Mouse (Mus musculus): Measurements from ENCODE around the gene Abcg8.

Gene Abcg8

DNA sequence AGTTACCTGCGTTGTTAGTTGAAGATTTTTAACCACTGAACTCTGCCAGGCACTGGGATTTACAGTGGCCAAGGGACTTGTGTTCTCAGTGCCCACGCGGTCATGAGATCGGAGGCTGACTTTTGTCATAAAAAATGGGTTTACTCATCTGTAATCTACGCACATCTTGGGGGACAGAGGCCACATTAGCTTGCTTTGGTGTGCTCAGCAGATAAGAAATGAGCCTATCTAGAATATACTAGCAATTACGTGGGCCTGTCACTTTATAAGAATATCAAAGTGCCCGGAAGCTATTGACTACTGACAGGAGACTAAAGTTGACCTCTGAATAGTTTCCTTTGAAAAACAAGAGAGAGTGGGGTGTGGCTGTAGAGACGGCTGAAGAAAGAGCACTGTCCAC, 17.2 kb upstream of the Abcg8 start:
- in situ Hi-C loops (cut with MboI, MseI) = no loop called here

DNA sequence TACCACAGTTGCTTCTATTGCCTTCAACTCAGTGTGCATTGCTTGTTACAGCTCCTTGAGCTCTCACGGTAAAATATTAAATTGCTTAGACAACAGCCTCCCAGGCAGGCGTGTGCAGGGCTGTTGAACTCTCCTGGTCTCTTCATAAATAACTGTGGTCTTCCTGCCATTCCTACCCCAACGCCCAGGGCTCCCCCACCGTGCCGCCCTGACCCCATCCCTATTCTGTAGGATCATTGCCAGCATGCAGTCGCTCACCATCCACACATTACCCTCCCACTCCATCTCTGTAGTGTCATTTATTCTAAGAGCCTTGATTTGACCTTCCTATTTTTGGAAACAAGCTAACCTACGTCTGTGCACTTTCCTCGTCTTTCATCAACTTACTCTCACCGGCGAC, 11.0 kb upstream of the Abcg8 start:
- in situ Hi-C loops (cut with MboI, MseI) = no loop called here

DNA sequence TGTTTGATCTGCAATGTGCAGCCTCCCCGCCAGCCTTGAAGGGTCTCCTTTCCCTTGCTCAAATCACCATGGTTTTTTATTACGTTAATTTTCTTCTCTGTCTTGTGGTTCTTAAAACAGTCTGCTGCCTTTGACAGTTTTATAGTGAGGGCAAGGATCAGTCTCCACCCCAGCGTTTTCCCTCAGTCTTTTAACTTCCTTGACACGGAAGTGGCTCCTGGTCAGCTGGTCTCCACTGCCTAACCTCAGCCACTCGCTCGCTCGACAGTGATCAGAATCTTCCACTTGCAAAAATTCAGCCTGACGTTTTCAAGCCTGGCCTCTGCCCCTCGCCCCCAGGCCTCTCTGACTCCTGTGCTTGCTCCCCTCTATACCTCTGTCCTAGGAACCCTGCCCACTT, 10.4 kb upstream of the Abcg8 start:
- in situ Hi-C loops (cut with MboI, MseI) = no loop called here

DNA sequence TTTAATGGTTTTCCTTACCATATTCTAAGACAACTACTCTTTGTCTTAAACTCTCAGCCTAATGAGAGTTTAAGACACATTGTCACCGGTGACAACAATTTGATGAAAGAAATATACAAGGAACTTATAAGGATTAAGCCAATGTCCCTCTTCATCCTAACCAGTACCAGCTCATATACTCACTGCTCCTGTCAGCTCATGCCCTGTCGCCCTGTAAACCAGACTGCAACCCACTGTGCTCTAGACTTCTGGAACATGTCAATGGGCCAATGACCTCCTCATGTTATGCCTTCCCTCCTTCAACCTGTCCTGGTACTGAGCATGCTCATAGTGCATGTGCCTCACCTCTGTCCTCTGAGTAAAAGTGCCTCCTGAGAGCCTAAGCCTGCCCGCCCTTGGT, 8.3 kb upstream of the Abcg8 start:
- in situ Hi-C loops (cut with MboI, MseI) = no loop called here

DNA sequence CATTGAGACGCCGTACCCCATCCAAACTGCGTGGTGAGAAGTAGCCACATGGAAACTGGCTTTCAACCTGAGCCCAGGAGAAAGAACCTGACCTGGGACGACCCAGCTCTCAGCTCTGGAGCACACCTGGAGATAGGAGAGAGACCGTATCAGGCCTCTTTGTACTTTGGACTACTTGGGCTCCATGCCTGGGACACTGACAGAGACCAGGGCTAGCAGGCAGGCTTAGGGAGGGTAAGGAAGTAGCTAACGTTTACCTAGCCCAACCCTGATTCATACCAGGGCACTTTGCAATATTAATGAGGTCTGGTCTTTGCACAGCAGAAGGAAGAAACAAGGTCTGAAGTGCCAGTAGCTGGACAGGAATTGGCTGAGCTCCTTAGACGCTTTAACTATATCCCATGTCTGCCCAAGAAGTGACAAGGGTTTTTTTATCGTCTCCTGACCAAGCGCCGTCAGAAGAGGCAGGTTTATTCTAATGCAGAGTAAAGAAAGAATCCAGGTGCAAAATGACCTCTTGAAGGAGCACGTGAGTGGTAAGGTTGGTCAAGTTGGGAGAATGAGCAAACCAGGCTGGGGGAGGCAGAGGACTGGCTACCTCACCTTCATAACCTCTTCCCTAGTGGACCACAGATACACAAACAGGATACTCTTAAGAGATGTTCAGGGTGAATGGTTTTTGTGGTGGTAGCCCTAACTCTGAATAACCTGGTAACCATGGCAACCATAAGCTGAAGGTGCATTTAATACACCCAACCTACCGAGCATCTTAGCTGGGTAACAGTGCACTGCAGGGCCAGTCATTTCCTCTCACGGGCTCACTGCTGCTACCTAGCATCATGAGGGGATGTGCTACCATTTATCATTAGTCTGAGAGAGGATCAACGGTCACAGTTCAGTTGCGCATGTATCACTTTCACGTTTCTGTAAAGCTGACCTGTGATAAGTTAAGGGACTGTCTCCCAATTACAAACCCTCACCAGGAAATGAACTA, 3.4 kb upstream of the Abcg8 start:
- in situ Hi-C loops (cut with MboI, MseI) = no loop called here

DNA sequence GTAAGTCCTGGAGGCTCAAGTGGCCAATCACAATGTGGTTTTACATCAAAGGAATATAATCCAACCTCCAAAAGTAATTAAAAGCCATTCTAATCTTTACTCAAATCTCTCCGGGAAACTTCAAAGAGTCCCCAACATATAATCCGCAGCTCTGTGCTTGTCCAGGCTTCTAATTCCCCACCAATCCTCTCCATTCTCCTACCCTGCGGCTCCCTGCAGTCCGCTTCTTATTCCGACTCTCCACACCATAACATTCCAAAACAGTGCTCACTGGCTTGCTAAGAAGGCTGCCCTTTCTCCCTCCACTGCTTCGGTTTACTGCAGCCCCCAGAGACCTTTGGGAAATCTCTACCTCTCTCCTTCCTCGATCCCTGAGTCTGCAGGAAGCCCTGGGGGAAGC, 2.1 kb upstream of the Abcg8 start:
- in situ Hi-C loops (cut with MboI, MseI) = no loop called here

DNA sequence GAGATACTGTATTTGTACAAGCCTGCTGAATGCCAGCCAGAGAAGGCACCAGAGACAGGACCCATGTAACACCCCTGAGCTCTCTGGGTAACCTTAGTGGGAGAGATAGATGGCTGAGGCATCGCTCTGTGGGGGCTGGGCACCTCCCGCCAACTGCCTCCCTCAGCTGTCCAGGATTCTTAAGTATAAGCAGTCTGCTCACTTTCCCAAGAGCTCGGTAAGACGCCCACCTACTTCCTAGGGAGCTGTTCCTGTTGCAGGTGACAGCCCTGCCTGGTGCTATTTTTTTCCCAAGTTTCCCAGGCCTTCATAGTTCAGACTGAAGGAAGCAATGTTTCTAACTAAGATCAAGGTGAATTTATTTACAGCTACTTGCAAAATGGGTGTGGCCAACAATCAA, 898 bp upstream of the Abcg8 start:
- in situ Hi-C loops (cut with MboI, MseI) = no loop called here

DNA sequence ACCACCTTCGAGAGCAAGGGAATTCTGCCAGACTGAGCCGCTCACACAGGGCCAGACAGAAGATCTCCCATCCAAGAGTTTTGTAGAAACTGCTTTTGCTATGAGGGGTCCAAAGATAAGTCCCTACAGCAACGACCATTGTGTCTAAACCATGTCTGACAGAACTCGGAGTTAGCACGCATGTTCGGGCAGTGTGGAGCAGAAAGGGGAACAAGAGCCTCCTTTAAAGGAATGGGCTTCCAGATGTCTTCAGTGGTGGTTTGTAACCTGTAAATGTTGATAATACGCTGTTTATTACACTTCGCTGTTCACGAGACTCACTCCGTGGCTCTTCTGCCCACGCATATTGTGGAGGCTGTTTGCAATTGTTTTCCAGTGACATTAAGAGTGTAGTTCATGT, 1.5 kb downstream of the Abcg8 start:
- in situ Hi-C loops (cut with MboI, MseI) = no loop called here

DNA sequence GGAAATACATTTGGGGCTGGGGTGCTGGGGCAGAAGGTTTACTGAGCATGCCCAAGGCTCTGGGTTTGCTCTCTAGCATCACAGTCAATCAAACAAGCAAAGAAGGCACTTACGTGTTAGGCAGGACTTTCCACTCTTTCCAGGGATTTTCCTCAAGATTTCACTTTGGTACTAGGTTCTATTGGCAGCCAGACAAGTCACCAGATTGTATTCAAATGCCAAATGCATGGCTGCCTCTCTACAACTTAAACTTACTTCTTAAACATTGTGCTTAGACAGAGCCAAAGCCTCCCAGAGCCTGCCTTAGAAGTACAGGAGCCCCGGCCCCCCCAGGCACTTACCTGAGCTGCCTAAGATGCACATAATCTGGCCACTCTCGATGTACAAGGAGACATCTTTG, 5.6 kb downstream of the Abcg8 start:
- in situ Hi-C loops (cut with MboI, MseI) = no loop called here

DNA sequence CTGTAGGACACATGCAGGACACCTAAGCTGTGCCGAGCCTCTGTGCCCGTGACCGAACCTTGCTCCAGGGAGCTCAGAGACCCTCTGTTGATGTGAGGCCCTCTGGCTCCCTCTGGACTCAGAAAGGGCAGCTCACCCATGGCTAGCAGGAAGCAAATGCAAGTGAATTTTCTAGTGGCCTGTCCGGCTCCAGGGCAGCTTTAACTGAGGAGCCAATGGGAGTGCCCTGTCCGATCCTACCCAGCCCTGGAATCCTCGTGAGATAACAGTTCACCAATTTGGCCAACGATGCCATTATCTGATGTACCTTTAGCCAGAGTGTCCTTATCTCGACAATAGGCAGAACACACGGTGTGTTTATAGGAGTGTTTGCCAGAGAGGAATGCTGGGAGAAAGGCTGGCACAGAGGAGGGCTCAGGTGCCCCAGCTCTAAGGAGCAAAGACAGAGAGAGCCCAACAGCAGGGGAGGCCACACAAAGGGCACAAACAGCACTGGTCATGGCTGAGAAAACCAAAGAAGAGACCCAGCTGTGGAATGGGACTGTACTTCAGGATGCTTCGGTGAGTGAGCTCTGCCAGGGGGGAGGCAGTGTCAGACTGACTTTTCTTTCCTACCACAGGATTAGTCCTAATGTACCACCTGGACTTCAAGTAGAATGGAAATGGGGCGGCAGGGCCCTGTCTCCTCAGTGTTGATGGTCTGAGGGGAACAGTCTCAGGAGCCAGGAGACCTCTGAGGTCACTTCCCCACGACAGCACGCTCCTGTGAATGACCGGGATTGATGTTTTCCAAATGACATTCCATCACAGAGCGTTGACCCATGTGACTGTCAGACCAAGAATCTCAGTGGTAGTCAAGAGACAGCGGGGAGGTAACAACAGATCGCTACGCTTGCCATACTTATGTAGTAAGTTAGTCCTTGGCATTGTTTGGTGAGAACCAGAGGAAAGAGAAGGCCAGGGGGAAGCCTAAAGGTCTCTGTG, 6.9 kb downstream of the Abcg8 start, which contains the start of gene Abcg5:
Gene Abcg5 (minus strand): TSS at position 278 of the 984 bp plus-strand sequence.
- in situ Hi-C loops (cut with MboI, MseI) = no loop called here

DNA sequence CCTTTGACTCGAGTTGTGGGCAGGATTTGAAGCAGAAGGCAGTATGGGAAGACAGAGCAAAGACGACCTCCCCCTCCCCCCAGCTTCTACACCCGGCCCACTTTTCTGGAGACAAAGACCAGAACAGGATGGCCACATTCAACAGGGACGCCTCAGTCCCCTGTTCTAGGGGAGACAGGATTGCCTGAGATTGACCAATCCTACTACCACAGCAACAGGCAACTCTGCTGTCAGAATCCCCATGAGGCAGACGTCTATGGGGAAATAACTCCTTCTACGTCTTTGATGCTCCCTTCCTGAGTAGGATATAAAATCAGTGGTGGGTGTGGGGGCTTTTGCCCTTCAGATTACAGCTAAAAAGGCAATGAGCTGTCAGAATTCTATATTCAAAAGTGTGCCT, 8.2 kb downstream of the Abcg8 start:
- in situ Hi-C loops (cut with MboI, MseI) = no loop called here

DNA sequence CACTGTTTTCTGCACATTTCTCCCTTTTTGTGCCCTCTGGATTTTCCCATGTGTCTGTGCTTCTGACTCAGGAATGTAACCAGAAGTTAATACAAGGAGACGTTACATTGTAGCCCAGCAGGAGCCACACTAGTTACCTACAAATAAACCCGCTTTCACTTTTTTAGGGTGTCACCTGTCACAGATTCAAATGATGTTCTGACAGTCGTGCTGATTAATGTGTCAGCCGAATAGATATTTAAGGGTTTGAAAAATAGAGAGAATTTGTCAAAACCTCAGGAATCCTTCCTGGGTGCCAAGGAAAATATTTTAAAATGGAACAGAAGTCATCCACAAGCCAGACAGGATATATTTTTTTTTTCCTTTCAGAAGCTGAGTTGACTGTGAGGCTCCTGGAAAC, 9.2 kb downstream of the Abcg8 start:
- in situ Hi-C loops (cut with MboI, MseI) = no loop called here

DNA sequence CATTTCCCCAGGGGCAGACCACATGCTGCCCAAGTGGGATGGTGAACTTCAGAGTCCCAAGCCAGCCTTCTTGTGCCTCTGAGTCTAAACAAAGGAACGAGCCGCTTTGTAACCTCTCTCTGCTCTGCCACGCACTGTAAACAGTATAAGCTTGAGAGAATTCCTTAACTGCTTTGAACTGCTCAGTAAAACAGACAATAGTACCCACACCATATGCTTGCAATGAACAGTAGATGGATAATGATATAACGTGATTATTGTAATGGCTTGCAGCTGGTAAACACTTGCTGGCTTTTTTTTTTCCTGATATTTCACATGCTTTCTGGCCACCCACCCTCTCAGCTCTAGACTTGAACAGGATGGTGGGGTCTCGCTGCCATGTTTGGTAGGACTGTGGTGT, 11.9 kb downstream of the Abcg8 start:
- in situ Hi-C loops (cut with MboI, MseI) = no loop called here

DNA sequence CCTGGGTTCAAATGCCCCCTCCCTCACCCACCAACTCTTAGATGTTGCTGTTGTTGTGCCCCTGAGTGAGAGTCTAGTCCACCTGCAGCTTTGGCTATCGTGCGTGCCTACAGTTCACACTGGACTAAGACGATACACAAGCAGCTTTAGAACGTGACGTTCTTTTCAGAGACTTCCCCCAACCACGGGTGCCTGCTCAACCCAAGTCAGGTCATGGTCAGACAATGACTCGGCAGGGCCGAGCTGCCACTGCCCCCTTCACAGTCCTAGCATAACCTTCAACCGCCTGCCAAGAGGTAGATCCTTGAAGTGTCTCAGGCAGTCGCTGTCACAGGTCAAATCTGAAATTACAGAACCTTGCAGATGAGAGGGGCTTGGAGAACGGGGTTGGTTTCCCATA, 12.7 kb downstream of the Abcg8 start:
- in situ Hi-C loops (cut with MboI, MseI) = no loop called here

DNA sequence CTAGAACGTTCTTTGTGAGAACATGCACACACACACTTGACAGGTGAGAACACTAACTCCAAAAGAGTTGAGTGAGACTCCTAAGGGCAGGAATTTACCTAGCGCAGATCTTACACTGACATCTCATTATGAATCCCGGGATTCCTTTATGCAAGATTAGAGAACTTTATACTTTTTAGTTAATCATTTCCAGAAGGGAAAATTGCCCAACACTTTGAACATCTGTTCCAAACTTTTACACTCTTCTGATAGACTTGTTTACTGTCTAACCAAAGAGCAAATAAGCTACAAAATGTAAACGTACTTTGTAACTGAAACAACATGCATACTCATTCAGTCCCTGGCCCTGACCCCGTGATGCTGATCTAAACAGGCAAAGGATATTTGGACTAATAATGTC, 13.2 kb downstream of the Abcg8 start:
- in situ Hi-C loops (cut with MboI, MseI) = no loop called here

DNA sequence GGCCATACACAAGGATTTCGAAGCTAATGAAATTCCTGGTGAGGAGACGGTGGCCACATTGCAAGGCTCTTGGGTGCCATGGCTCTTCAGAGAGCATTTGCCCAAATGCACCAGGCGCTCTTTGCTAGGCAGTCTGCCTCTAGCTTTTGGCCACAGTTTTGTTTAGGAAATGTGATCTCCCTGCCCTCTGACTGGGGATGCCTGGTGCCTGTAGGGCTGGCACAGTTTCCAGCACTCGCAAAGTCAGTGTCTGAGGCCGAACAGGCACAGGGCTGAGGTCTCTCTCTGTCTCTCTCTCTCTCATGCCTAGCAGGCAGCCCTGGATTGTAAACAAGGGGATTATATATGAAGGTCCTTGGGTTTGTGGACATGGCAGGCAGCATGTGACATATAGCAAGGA, 14.0 kb downstream of the Abcg8 start:
- in situ Hi-C loops (cut with MboI, MseI) = no loop called here

DNA sequence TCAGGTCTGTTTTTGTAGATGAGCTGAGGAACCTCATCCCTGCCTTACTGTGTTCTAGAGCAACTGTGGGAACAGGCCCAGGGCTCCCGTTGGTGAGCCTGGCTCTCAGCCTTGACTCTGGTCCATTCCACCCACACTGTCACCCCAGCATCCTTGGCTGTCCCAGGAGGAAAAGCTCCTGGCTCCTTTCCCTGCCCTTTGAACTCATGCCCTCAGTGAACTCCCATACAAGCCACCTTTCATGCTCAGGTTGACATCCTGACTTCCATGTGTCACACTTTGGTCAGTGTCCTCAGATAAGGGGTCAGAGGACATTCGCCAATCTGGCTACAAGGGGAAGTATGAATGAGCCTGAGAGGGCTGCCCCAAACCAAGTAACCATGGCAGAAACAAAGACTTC, 17.6 kb downstream of the Abcg8 start:
- in situ Hi-C loops (cut with MboI, MseI) = no loop called here

DNA sequence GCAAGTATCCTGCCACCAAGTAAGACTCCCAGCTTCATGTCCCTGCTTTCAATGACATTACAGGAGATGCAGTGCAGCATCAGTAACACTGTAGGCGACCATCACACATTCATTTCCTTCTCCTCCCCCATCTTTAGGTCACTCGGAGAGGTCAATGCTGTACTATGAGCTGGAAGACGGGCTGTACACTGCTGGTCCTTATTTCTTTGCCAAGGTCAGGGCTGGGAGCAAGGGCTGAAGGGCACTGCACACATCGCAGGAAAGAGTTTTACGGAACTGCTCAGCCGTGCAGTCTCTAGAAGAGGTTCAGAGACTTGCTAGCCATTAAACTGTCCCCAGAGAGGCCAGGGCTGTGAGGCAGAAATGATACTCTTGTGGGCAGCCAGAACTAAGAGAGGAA, 20.4 kb downstream of the Abcg8 start:
- in situ Hi-C loops (cut with MboI, MseI) = no loop called here

DNA sequence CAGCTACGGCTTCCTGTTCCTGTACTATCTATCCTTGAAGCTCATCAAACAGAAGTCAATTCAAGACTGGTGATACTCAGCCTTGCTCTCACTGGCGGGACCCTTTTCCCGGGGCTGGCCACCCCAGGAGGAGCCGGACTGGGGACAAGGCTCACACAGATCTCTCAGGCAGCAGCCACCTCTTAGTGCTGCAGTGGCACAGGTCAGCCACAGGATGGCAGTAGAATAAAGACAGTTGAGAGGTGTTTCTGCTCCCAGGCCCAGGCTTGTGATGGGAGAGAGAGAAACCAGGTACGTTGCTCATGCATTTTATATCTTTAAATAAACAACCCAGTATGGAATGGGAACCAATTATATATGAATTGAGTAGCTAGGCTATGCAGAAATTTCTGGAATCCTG, 22.6 kb downstream of the Abcg8 start:
- in situ Hi-C loops (cut with MboI, MseI) = no loop called here

DNA sequence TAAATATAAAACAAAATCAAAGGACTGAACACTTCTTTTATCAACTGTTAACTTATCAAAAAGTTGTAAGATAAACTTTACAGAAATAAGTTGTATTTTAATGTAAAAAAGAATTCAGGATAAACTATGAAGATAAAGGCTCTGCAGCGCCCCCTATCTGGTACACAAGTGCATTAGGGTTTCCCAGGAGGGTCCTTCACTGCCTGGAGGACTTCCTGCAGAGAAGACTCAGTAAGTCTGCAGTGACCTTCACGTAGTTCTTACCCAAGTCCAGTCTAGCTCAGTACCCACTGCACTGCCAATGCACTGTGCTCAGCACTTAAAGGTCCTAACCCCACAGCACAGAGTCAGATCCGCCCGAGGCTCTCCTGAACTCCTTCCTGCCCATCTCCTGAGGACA, 31.3 kb downstream of the Abcg8 start:
- in situ Hi-C loops (cut with MboI, MseI) = no loop called here

DNA sequence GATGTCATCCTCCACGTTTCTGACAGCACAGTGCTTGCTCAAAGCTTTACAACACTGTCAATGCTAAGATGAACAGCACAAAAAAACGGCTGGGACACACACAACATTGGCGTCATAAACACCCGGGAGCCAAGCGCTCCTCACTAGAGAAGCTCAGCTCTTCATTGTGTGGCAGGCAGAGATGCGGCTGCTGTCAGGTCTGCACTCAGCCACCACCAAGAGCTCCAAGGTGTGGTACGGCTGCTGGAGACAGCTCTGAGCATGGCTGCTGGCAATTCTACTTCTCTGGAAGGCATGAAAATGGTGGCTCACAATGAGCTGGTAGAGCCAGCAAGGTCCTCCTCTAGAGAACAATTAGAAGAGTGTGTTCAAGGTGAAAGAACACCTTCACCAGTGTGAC, 32.7 kb downstream of the Abcg8 start:
- in situ Hi-C loops (cut with MboI, MseI) = no loop called here

DNA sequence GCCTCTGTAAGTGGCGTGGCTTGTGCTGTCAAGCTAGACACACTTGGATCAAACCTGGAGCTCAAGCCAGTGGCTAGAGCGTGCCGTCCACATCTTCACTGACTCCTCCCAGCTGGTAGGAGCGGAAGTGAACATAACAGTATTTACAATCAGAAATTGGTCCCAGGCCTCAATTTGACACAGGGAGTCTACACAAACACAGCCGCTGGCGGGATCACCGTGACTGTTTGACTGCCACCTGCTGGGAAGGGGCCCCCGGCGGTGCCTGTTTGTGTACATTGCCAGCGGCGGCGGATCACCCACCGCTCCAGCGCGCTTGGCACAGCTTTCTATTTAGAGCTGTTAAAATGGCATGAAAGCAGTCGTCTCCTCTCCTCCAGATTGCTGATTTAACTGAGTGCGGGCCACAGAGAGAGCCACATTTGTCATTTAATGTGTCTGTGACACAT, 33.3 kb downstream of the Abcg8 start:
- in situ Hi-C loops (cut with MboI, MseI) = no loop called here

Measured in T-helper 2 cell (primary cell).